27 mouse cellular contexts compared by ENCODE assay signal in genomic region chr5:119709826-119710559, GRCm38 (mm10). TPM values are rescaled to one million over a fixed set of nuclear protein-coding genes. Genes with fewer than 3 reads are reported as not detected.
A peak's percentile ranks its signal among the peaks of the same experiment; 100 is the strongest.
DNase-seq lines count a peak whose midpoint lies in the region; ATAC-seq and TF ChIP-seq lines count a peak whose summit lies in the region.
"Had no signal": no experiment of that assay in that cellular context is flagged by ENCODE, and none has a peak within 500 bp of the region (broad histone marks: within the 10 kb centered on the region; RNA-seq: fewer than 3 reads in every experiment).

No protein-coding gene starts in this region.

- H3K4me2 ChIP-seq in hindbrain, postnatal 0 days (ENCODE audit: low read depth, low read length): peak overlapping the region; percentile 27; the same call in 1 of the 2 replicates
- H3K4me2 ChIP-seq in hindbrain, embryonic 13.5 days: no peak overlapping the region
- H3K4me2 ChIP-seq: forebrain, embryonic 12.5 days; heart, embryonic 11.5 days; liver, embryonic 15.5 days; lung, embryonic 15.5 days; neural tube, embryonic 12.5 days had no signal

- peak overlapping the region; percentile 4 for H3K4me3 ChIP-seq in hindbrain, postnatal 0 days (ENCODE audit: low read length)
- H3K4me3 ChIP-seq in hindbrain, embryonic 13.5 days: no peak overlapping the region
- H3K4me3 ChIP-seq: forebrain, embryonic 12.5 days; layer of hippocampus, adult 2 months; limb, embryonic 10.5 days; liver, embryonic 15.5 days; lung, embryonic 15.5 days; megakaryocyte, embryonic 14.5 days; neural tube, embryonic 12.5 days had no signal

- TF ChIP-seq CTCF in hindbrain, postnatal 0 days (IDR thresholded peaks at IDR 0.05; ENCODE audit: low read depth): no peak

- peaks cover 56% of the 10 kb centered on the region for H3K27me3 ChIP-seq in hindbrain, postnatal 0 days (ENCODE audit: insufficient read depth, low read length)
- H3K27me3 ChIP-seq in hindbrain, embryonic 13.5 days: peaks cover 93% of the 10 kb centered on the region

- H3K9me3 ChIP-seq in hindbrain, postnatal 0 days (ENCODE audit: low read length): no peaks in the 10 kb centered on the region
- no peaks in the 10 kb centered on the region for H3K9me3 ChIP-seq in hindbrain, embryonic 13.5 days
- H3K9me3 ChIP-seq: forebrain, embryonic 12.5 days; limb, embryonic 10.5 days; liver, embryonic 15.5 days; lung, embryonic 15.5 days had no signal

- ATAC-seq in hindbrain, postnatal 0 days: no peak
- ATAC-seq in hindbrain, embryonic 13.5 days (ENCODE audit: low FRiP score): no peak
- ATAC-seq: activated CD4-positive, CD25-positive, alpha-beta regulatory T cell, adult 4 months; intestine, embryonic 16.5 days had no signal

- H3K4me1 ChIP-seq in hindbrain, postnatal 0 days (ENCODE audit: insufficient read depth, low read length): no peaks in the 10 kb centered on the region
- peaks cover 7% of the 10 kb centered on the region for H3K4me1 ChIP-seq in hindbrain, embryonic 13.5 days (replicated peaks)
- H3K4me1 ChIP-seq: liver, embryonic 15.5 days; lung, embryonic 15.5 days had no signal

- no peak overlapping the region for H3K27ac ChIP-seq in hindbrain, postnatal 0 days
- no peak overlapping the region for H3K27ac ChIP-seq in hindbrain, embryonic 13.5 days
- H3K27ac ChIP-seq: forebrain, embryonic 12.5 days; layer of hippocampus, adult 2 months; limb, embryonic 10.5 days; liver, embryonic 15.5 days; lung, embryonic 15.5 days; neural tube, embryonic 12.5 days had no signal

- no peak overlapping the region for H3K9ac ChIP-seq in hindbrain, postnatal 0 days (replicated peaks; ENCODE audit: low read length)
- H3K9ac ChIP-seq in hindbrain, embryonic 13.5 days: no peak overlapping the region
- H3K9ac ChIP-seq: forebrain, embryonic 12.5 days; liver, embryonic 15.5 days; lung, embryonic 15.5 days; neural tube, embryonic 12.5 days had no signal

- peak; percentile 43 for DNase-seq in hindbrain, postnatal 0 days (ENCODE audit: low spot score)
- DNase-seq in urinary bladder, postnatal 14 days (ENCODE audit: low spot score): peak; percentile 24
- DNase-seq in urinary bladder, postnatal 4 days (ENCODE audit: low spot score in 2 of 2): no peak
- peak; percentile 95 for DNase-seq in ZHBTc4 (ENCODE audit: low read depth, low spot score)
- no peak for DNase-seq in c-Kit-positive CD71-positive TER-119-positive erythroid progenitor cells, embryonic 14.5 days (ENCODE audit: low spot score)
- DNase-seq in natural killer cell, adult 2 months (ENCODE audit: low spot score in 2 of 2): no peak
- DNase-seq: adrenal gland, adult 8-10 months; cerebellum, adult 18-20 months; cerebellum, postnatal 36 days; kidney, postnatal 25 days; liver; lung, postnatal 36 days; right cerebral cortex, postnatal 25 days; spleen, adult 18-20 months; thymus, postnatal 14 days had no signal

- WGBS in hindbrain, postnatal 0 days: 8% methylated on average over 18 of the region's 18 CpGs
- WGBS in hindbrain, embryonic 13.5 days: 8% methylated on average over 18 of the region's 18 CpGs

- H3K36me3 ChIP-seq in hindbrain, postnatal 0 days (ENCODE audit: insufficient read depth, low read length): no peaks in the 10 kb centered on the region
- no peaks in the 10 kb centered on the region for H3K36me3 ChIP-seq in hindbrain, embryonic 13.5 days
- H3K36me3 ChIP-seq: forebrain, embryonic 12.5 days; limb, embryonic 10.5 days; liver, embryonic 15.5 days; lung, embryonic 15.5 days; neural tube, embryonic 12.5 days had no signal

RNA-seq across cellular contexts. Expression of gene Tbx3, which starts 39.5 kb away (rescaled TPM):
- total RNA-seq in hindbrain, postnatal 0 days (2014; rRNA removed): 1.3 and 6.7 TPM in 2 replicates
- 2.4 and 2.9 TPM in 2 replicates for polyA plus RNA-seq in hindbrain, postnatal 0 days (2015; fragmentation: Nextera tagmentation; extraction: Ambion mirVana)
- polyA plus RNA-seq in hindbrain, embryonic 13.5 days (2015; fragmentation: Nextera tagmentation; extraction: Ambion mirVana): 5.3 and 6.0 TPM in 2 replicates
- total RNA-seq: monocyte, adult 5-6 weeks had no signal
- polyA plus RNA-seq: activated CD4-positive, CD25-positive, alpha-beta regulatory T cell, adult 4 months had no signal

Comparison
In these comparisons a context has a peak if more than half of its experiments do, and no peak if none do; other contexts are left out.
1. DNase-seq: peak in hindbrain, postnatal 0 days (single experiment), urinary bladder, postnatal 14 days (single experiment) and ZHBTc4 (single experiment); none in urinary bladder, postnatal 4 days (0 of 2), c-Kit-positive CD71-positive TER-119-positive erythroid progenitor cells, embryonic 14.5 days (single experiment) and natural killer cell, adult 2 months (0 of 2).